Mouse (Mus musculus): ENCODE data around the gene Ddx49. TPM values are rescaled to one million over a fixed set of nuclear protein-coding genes. Genes with fewer than 3 reads are reported as not detected.

Ddx49 gene
- 2.8 and 3.8 TPM in 2 replicates for polyA plus RNA-seq (2012)

DNA sequence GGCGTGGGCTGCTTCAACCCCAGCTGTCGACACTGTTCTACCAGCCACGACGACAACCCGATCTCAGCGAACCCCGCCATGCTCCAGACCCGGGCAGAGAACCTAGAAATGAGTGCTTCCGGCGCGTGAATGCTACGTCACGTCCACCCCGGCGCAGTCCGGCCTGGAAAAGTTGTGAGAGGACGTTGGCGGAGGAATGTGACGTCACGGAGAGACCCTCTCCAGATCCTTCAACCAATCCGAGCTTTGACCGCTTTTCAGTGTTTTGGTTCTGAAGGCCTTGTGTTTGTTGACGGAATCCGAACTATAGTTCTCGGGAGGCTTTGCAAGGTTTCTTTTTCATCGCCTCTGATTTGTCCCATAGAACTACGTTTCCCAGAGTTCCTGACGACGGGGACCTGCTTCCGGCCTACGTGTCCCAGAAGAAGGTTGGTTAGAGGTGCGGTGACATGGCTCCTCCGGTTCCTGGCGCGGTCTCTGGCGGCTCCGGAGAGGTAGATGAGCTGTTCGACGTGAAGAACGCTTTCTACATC is at the start of gene Ddx49, which contains the start of gene Cope:
Ddx49 (minus strand) TSS at position 132 of the 533 bp plus-strand sequence.
Cope (plus strand) TSS at position 161 of the 533 bp plus-strand sequence.
- H3K4me1 ChIP-seq (ENCODE audit: control insufficient read depth): peaks cover 37% of the 10 kb centered on the region
- H3K27me3 ChIP-seq (ENCODE audit: control insufficient read depth): no peaks in the 10 kb centered on the region
- peaks cover 64% of the 10 kb centered on the region for H3K36me3 ChIP-seq (ENCODE audit: control insufficient read depth)
- no peaks in the 10 kb centered on the region for H3K9me3 ChIP-seq (ENCODE audit: control insufficient read depth, low read length)
- no peak for TF ChIP-seq GATA1 (IDR thresholded peaks at IDR 0.05; ENCODE audit: low read length)
- TF ChIP-seq TAL1 (IDR thresholded peaks at IDR 0.05; ENCODE audit: low read length): no peak
- H3K4me3 ChIP-seq (replicated peaks): peak within 1 kb of the TSS; percentile 70

GRCm38 (mm10) chr8:70352000-70352384 is 49.7 kb upstream of the Ddx49 start:
- Histone ChIP-seq H3K36me3 (ENCODE audit: control insufficient read depth) (peaks cover 52% of the 10 kb centered on the region), H3K4me1 (ENCODE audit: control insufficient read depth) (peaks cover 88% of the 10 kb centered on the region), H3K4me3 (replicated peaks) (peak overlapping the region; percentile 89), H3K27me3 (ENCODE audit: control insufficient read depth) (no peaks in the 10 kb centered on the region), H3K9me3 (ENCODE audit: control insufficient read depth, low read length) (peaks cover 2% of the 10 kb centered on the region; the same call in 1 of the 2 replicates)
- TF ChIP-seq TAL1 (IDR thresholded peaks at IDR 0.05; ENCODE audit: low read length): no peak
- no peak for TF ChIP-seq GATA1 (IDR thresholded peaks at IDR 0.05; ENCODE audit: low read length)

DNA sequence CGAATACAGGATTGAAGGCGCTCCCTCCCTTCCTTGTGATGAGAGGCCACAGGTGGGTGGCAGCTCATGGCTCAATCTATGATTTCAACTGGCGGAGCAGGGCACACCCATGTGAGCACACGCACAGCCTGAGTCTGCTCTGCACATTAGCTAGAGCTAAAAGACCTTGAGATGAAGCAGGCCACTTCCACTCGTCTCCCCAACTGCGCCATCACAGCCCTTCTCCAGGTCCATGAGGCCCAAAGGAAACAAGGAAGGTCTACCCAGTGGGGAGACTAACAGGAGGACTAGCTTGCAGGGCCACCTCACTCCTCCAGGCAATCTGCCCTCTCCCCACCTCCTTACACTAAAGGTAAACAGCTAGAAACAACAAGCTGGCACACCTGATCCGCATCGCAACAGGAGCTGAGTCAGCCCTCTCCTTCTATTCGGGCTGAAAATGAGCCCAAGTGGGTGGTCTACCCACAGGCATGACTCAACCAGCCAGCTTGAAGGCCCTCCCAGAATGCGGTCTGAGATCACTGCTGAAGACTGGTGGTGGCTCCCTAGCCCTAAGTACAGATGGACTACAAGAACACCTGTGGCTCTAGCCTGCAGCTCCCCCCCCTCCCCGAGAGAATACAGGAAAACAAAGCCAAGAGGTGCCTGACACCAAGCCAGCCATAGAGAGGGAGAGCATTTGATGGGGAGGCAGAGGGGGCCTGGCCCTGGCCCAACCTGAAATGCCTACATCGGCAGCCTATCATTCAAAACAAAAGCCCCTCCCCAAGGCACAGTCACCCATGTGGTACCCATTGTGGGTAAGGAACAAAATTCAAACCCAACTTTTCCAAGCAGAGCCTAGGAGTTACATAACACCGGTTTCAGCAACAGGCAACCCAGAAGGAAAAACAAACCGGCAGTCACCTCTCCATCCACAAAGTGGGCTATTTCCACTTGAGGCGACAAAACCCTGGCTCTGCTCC is 49.0 kb upstream of the Ddx49 start:
- no peak for TF ChIP-seq GATA1 (IDR thresholded peaks at IDR 0.05; ENCODE audit: low read length)
- no peak for TF ChIP-seq TAL1 (IDR thresholded peaks at IDR 0.05; ENCODE audit: low read length)
- Histone ChIP-seq H3K36me3 (ENCODE audit: control insufficient read depth) (peaks cover 59% of the 10 kb centered on the region), H3K4me1 (ENCODE audit: control insufficient read depth) (peaks cover 86% of the 10 kb centered on the region)

GRCm38 (mm10) chr8:70347860-70348420 is 45.7 kb upstream of the Ddx49 start:
- no peak for TF ChIP-seq GATA1 (IDR thresholded peaks at IDR 0.05; ENCODE audit: low read length)
- no peak for TF ChIP-seq TAL1 (IDR thresholded peaks at IDR 0.05; ENCODE audit: low read length)
- H3K4me1 ChIP-seq (ENCODE audit: control insufficient read depth): peaks cover 84% of the 10 kb centered on the region
- H3K4me3 ChIP-seq (replicated peaks): peak overlapping the region; percentile 28
- H3K9me3 ChIP-seq (ENCODE audit: control insufficient read depth, low read length): no peaks in the 10 kb centered on the region
- no peaks in the 10 kb centered on the region for H3K27me3 ChIP-seq (ENCODE audit: control insufficient read depth)
- peaks cover 91% of the 10 kb centered on the region for H3K36me3 ChIP-seq (ENCODE audit: control insufficient read depth)

More for the DNA sequence above, 49.0 kb upstream of the Ddx49 start:
- Histone ChIP-seq H3K9me3 (ENCODE audit: control insufficient read depth, low read length) (no peaks in the 10 kb centered on the region), H3K27me3 (ENCODE audit: control insufficient read depth) (no peaks in the 10 kb centered on the region), H3K4me3 (replicated peaks) (peak overlapping the region; percentile 89)

DNA sequence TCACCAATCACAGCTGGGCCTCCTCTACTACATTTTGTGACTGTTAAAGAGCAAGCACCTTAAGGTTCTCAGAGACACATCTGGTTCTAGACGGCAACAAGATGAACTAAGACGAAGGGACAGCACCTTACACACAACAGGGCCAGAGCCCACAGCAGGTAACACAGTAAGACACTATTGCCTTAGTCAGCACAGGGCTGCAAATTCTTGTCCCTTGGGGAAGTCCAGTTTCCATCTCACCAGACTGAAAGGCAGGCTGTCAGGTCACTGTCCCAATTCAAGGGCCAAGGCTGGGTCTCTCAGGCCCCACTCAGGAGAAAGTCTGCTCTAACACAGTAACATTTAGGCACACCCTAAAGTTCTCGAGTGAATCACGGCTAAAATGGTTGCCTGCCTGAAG is 45.2 kb upstream of the Ddx49 start:
- H3K36me3 ChIP-seq (ENCODE audit: control insufficient read depth): peaks cover 96% of the 10 kb centered on the region
- H3K27me3 ChIP-seq (ENCODE audit: control insufficient read depth): no peaks in the 10 kb centered on the region
- TF ChIP-seq TAL1 (IDR thresholded peaks at IDR 0.05; ENCODE audit: low read length) (no peak), GATA1 (IDR thresholded peaks at IDR 0.05; ENCODE audit: low read length) (no peak)
- H3K4me1 ChIP-seq (ENCODE audit: control insufficient read depth): peaks cover 84% of the 10 kb centered on the region
- H3K9me3 ChIP-seq (ENCODE audit: control insufficient read depth, low read length): no peaks in the 10 kb centered on the region
- H3K4me3 ChIP-seq (replicated peaks): no peak overlapping the region

DNA sequence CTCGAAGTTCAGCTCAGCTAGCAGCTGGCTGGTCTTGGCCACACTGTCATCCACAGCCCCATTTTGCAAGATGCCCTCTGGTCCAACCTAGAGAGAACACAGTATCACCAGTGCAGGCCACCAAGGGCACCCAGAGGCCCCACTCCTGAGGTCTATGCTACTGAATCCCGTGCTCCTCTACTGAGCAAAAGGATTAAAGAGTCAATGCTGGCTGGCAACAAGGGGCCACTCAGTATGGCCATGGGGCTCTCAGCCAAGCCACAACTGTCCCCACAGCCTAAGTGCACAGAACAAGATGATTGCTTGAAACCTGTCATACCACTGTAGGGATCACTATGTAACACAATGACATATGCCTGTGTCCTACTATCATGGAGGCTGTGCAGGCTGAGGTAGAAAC is 42.0 kb upstream of the Ddx49 start:
- H3K4me1 ChIP-seq (ENCODE audit: control insufficient read depth): peaks cover 53% of the 10 kb centered on the region
- H3K27me3 ChIP-seq (ENCODE audit: control insufficient read depth): no peaks in the 10 kb centered on the region
- H3K9me3 ChIP-seq (ENCODE audit: control insufficient read depth, low read length): no peaks in the 10 kb centered on the region
- TF ChIP-seq TAL1 (IDR thresholded peaks at IDR 0.05; ENCODE audit: low read length): no peak
- H3K4me3 ChIP-seq (replicated peaks): no peak overlapping the region
- H3K36me3 ChIP-seq (ENCODE audit: control insufficient read depth): peaks cover 98% of the 10 kb centered on the region

- Histone ChIP-seq H3K4me3 (replicated peaks) (no peak overlapping the region), H3K9me3 (ENCODE audit: control insufficient read depth, low read length) (no peaks in the 10 kb centered on the region), H3K27me3 (ENCODE audit: control insufficient read depth) (no peaks in the 10 kb centered on the region), H3K4me1 (ENCODE audit: control insufficient read depth) (peaks cover 47% of the 10 kb centered on the region), H3K36me3 (ENCODE audit: control insufficient read depth) (peaks cover 98% of the 10 kb centered on the region)
- TF ChIP-seq GATA1 (IDR thresholded peaks at IDR 0.05; ENCODE audit: low read length): no peak
These were observed 41.4 kb upstream of the Ddx49 start for GRCm38 (mm10) chr8:70343696-70344095.

DNA sequence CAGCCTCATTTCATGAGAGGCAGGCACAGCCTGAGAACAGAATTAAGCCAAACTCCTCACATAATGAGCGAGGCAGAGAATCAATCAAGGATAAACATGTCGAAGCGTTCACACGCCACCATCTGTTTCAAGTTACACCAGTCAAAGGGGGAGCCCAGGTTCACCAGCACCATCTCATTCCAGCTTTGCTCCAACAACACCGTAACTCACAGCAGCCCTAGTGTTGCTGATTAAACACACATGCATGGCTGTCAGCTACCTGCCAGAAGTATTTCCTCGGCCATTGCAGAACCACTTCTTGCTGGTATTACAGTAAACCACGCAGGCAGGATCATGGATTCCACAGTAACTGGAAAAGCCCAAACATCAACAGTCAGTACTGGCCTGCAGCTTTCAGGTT is 40.8 kb upstream of the Ddx49 start:
- Histone ChIP-seq H3K9me3 (ENCODE audit: control insufficient read depth, low read length) (no peaks in the 10 kb centered on the region), H3K4me3 (replicated peaks) (no peak overlapping the region), H3K4me1 (ENCODE audit: control insufficient read depth) (peaks cover 41% of the 10 kb centered on the region), H3K27me3 (ENCODE audit: control insufficient read depth) (no peaks in the 10 kb centered on the region), H3K36me3 (ENCODE audit: control insufficient read depth) (peaks cover 98% of the 10 kb centered on the region)
- TF ChIP-seq TAL1 (IDR thresholded peaks at IDR 0.05; ENCODE audit: low read length): no peak
- no peak for TF ChIP-seq GATA1 (IDR thresholded peaks at IDR 0.05; ENCODE audit: low read length)

DNA sequence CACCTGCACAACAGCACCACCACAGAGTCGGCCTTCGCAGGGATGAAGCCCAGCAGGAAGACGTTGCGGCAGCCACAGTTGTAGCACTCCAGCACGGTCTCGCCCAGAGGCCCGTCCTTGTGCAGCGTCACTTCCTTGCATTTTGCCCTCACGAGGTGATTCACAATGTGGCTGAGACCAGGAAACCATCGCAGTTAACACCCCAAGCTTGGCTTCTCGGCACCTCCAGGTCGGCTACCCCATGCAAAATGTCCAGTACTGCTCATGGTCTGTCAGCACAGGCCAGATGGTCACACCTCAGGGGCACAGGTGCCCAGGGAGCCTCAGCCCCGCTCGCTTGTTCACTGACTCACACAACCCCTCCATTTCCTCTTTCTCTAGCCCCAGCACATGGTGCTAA is 39.7 kb upstream of the Ddx49 start:
- Histone ChIP-seq H3K36me3 (ENCODE audit: control insufficient read depth) (peaks cover 98% of the 10 kb centered on the region), H3K4me3 (replicated peaks) (no peak overlapping the region), H3K9me3 (ENCODE audit: control insufficient read depth, low read length) (no peaks in the 10 kb centered on the region), H3K4me1 (ENCODE audit: control insufficient read depth) (peaks cover 31% of the 10 kb centered on the region), H3K27me3 (ENCODE audit: control insufficient read depth) (no peaks in the 10 kb centered on the region)
- TF ChIP-seq GATA1 (IDR thresholded peaks at IDR 0.05; ENCODE audit: low read length): no peak

Measured in erythroblast, embryonic 14.5 days (primary cell).